Mouse (Mus musculus) lung, postnatal 0 days (tissue): Measurements from ENCODE around the gene Zbtb38. TPM values are rescaled to one million over a fixed set of nuclear protein-coding genes. Genes with fewer than 3 reads are reported as not detected.

ENCODE experiments used
- ATAC-seq: fragments of 200-750 bp; cut with Nextera tagmentation; 2 replicates; pipeline ENCODE4 v1.8.0; 2017; ENCODE audit warnings: moderate library complexity
- DNase-seq: peaks from one replicate; pipeline ENCODE4 v3.0.0-alpha.2; 2016; ENCODE audit warnings: low spot score
- H3K27ac ChIP-seq: fragments of 300-500 bp; sonication (generic); 2 replicates; pipeline ENCODE4 v1.5.1; 2014; ENCODE audit warnings: antibody characterized with exemption, mild to moderate bottlenecking, low read length, mixed read lengths
- H3K27me3 ChIP-seq: fragments of 300-500 bp; sonication (generic); replicated peaks from 2 replicates; pipeline ENCODE4 v1.6.1; 2014; ENCODE audit warnings: low read length, mixed read lengths; ENCODE audit not compliant: insufficient read depth
- H3K36me3 ChIP-seq: fragments of 300-500 bp; sonication (generic); 2 replicates; pipeline ENCODE4 v1.6.1; 2014; ENCODE audit warnings: low read length, mixed read lengths; ENCODE audit not compliant: insufficient read depth
- H3K4me1 ChIP-seq: fragments of 300-500 bp; sonication (generic); 2 replicates; pipeline ENCODE4 v1.6.1; 2014; ENCODE audit warnings: antibody characterized with exemption, low read depth, low read length, mixed read lengths; ENCODE audit not compliant: insufficient read depth
- H3K4me2 ChIP-seq: fragments of 300-500 bp; sonication (generic); replicated peaks from 2 replicates; pipeline ENCODE4 v1.6.1; 2014; ENCODE audit warnings: low read depth, mild to moderate bottlenecking, low read length, moderate library complexity, mixed read lengths
- H3K4me3 ChIP-seq: fragments of 300-500 bp; sonication (generic); 2 replicates; pipeline ENCODE4 v1.5.1; 2014; ENCODE audit warnings: low read depth, low read length
- H3K9ac ChIP-seq: fragments of 300-500 bp; sonication (generic); replicated peaks from 2 replicates; pipeline ENCODE4 v1.6.1; 2014; ENCODE audit warnings: low read depth, mild to moderate bottlenecking
- H3K9me3 ChIP-seq: fragments of 300-500 bp; sonication (generic); 2 replicates; pipeline ENCODE4 v1.6.1; 2016; ENCODE audit warnings: low read length, mixed read lengths
- CTCF ChIP-seq: IDR thresholded peaks from 2 replicates; pipeline ENCODE4 v1.5.1; 2016; ENCODE audit warnings: antibody characterized with exemption, mild to moderate bottlenecking
- EP300 ChIP-seq: IDR thresholded peaks from 2 replicates; pipeline ENCODE4 v1.6.1; 2016; ENCODE audit warnings: antibody characterized with exemption, mild to moderate bottlenecking, control low read depth
- WGBS: fragments of 180-500 bp; shearing (Covaris S2); extraction: QIAGEN DNeasy Blood & Tissue Kit; methylation state at CpG from one replicate; pipeline ENCODE4 v1.1.7; 2014; 5-methylcytosine and 5-hydroxymethylcytosine counted together
- polyA plus RNA-seq: library from polyadenylated mRNA; unstranded; fragments of >200 nt; fragmentation: Nextera tagmentation; extraction: Ambion mirVana; gene quantifications from 2 replicates; pipeline ENCODE4 v1.2.1, GENCODE M21; 2015

The Zbtb38 gene
- polyA plus RNA-seq, 1 experiment from 2014 or later = 31.8 TPM

DNA sequence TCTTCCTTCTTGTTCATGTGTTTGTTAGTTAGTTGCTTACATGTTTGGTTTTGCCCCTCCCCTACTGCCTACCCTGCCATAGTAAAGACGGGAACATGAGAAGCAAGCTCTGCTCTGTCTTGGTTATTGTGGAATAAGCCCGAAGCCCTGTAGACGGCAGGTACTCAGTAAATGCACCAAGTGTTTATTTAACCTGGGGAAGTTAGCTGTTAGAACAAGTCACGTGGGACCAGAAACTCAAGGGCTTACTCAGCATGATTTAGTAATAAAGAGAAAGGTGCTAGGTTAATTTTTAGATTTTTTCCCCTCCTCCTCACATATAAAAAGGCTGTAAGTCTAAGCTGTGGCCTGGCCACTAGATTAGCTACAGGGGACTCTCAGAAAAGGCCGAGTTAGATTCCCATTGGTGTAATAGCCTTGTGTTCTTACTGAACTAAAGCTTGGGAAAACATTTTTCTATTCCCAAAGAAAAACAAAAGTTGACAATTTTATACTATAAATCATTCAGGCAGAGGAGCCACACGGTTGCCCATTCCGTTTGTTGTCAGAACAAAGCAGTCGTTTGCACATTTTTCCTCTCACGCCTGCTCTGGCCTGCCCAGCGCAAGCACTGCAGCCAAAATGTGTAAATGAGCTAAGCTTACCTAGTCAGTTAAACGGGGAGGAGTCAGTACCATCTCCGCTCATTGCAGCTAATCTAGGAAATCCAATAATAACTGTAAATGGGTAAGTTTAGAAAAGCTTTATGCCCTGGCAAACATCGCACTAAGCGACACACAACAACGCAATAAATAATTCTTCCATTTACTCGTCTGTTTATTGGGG is 24.1 kb downstream of the Zbtb38 start:
- Histone ChIP-seq H3K9ac (no peak overlapping the region), H3K4me2 (peak overlapping the region; percentile 5; the same call in 1 of the 2 replicates), H3K27me3 (no peaks in the 10 kb centered on the region), H3K36me3 (no peaks in the 10 kb centered on the region), H3K9me3 (no peaks in the 10 kb centered on the region), H3K27ac (peak overlapping the region; percentile 92), H3K4me3 (no peak overlapping the region), H3K4me1 (peaks cover 23% of the 10 kb centered on the region)
- DNase-seq = peak; percentile 90
- WGBS = 50% methylated on average over 16 of the region's 16 CpGs
- ATAC-seq = peak; percentile 83
- TF ChIP-seq EP300 (peak; percentile 66), CTCF (no peak)

DNA sequence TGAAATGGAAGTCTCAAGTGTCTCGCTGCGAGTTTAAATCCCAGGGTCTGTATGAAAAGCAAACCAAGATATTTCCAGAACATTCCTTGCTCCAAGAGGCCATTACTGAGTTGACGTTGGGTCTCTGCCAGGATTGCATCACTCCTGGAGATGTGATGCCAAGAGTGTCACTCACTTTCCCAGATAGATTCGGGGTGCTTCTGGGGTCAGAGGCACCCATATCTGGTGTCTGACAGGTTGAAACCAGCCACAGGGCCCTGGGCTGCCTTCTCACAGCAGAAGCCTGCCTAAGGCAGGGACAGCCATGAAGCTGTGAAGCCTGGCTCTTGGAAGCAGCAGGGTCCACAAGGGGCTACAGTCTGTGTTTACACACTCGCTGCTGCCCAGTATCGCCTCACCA is 24.9 kb downstream of the Zbtb38 start:
- H3K9ac ChIP-seq = no peak overlapping the region
- peak; percentile 85 for DNase-seq
- no peaks in the 10 kb centered on the region for H3K36me3 ChIP-seq
- no peak for TF ChIP-seq CTCF
- TF ChIP-seq EP300 = peak; percentile 64
- H3K4me1 ChIP-seq = peaks cover 23% of the 10 kb centered on the region
- peak overlapping the region; percentile 92 for H3K27ac ChIP-seq
- H3K27me3 ChIP-seq = no peaks in the 10 kb centered on the region
- WGBS = 26% methylated on average over 6 of the region's 6 CpGs
- H3K4me3 ChIP-seq = no peak overlapping the region
- H3K9me3 ChIP-seq = no peaks in the 10 kb centered on the region
- H3K4me2 ChIP-seq = 0 out of 2 replicates have a peak overlapping the region, but pooled peaks have one; percentile 5
- peak; percentile 75 for ATAC-seq

DNA sequence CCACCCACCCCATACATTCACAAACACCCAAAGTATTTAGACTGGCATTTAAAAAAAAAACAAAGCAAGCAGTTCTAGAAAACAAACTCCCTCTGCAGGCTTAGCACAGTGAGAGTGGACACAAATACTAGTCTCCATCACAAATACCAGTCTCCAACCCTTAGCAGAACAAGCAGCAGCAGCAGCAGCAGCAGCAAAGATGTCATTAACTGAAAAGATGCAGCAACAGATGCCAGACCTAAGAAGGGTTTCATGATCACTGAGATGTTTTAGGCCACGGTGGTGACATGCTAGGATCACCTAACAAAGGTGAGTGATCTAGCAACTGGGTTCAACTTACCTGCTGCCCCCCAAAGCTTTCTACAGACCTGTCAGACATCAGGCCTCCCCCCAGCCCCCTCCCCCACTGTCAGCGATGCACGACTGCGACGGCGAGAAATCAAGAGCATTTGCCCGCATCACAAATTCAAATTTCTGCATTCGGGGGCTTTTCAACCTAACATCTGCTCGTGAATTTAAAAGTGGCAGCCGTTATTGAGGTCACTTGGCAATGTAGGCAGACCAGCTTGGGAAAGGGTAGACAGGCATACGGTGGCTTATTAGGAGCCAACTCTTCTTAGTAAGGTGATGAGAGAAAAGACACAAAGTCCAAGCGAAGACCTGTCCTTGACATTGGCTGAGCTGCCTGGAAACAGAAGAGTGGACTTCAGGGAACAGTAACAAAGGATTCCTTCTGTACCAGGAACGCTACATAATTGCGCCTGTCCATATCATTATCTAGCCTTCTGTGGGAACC is 26.1 kb downstream of the Zbtb38 start:
- H3K27ac ChIP-seq = peak overlapping the region; percentile 92
- peaks cover 19% of the 10 kb centered on the region for H3K4me1 ChIP-seq
- no peaks in the 10 kb centered on the region for H3K9me3 ChIP-seq
- no peak overlapping the region for H3K4me2 ChIP-seq
- H3K9ac ChIP-seq = no peak overlapping the region
- DNase-seq (no peak), ATAC-seq (no peak)
- WGBS = 72% methylated on average over 14 of the region's 14 CpGs
- TF ChIP-seq EP300 = no peak
- TF ChIP-seq CTCF = no peak
- H3K4me3 ChIP-seq = no peak overlapping the region
- H3K27me3 ChIP-seq = no peaks in the 10 kb centered on the region
- no peaks in the 10 kb centered on the region for H3K36me3 ChIP-seq

DNA sequence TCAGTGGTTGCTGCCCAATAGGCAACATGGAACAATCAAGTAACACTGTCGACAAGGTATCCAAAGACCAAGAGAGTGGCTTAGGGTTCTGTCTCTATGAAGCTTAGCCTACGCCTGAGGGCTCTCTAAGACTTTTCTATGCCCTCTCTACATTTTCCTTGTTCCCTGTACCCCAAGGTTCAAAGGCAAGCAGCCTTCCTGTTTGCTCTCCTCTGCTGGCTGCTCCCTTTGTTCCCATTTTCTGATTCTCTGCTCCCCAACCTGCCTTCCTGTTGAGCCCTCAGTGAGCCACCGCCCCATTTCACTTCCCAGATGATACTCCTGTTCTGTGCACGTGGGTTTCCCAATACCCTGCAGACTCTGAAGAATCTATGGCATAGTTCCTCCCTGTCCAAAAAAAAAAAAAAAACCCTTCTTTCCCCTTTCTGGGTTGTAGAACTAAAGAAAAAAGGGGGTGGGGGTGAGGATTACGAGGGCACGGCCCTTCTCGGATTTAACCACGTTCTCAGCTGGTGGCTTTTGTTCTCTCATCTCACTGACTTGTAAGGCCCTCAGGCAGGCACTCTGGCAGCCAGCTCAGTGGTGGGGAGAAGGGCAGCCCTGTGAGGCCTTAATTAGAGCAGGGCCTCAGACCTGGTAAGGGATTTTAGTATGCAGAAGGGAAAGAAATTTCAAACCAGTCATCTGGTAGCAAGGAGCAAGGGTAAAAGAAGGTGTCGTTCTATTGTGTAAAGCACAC is 26.9 kb downstream of the Zbtb38 start:
- H3K4me2 ChIP-seq = no peak overlapping the region
- DNase-seq (no peak), ATAC-seq (no peak)
- no peaks in the 10 kb centered on the region for H3K36me3 ChIP-seq
- TF ChIP-seq CTCF = no peak
- TF ChIP-seq EP300 = no peak
- no peak overlapping the region for H3K27ac ChIP-seq
- WGBS = 45% methylated on average over 9 of the region's 9 CpGs
- H3K4me1 ChIP-seq = peaks cover 21% of the 10 kb centered on the region
- H3K4me3 ChIP-seq = no peak overlapping the region
- no peaks in the 10 kb centered on the region for H3K27me3 ChIP-seq
- H3K9ac ChIP-seq = no peak overlapping the region
- H3K9me3 ChIP-seq = no peaks in the 10 kb centered on the region

DNA sequence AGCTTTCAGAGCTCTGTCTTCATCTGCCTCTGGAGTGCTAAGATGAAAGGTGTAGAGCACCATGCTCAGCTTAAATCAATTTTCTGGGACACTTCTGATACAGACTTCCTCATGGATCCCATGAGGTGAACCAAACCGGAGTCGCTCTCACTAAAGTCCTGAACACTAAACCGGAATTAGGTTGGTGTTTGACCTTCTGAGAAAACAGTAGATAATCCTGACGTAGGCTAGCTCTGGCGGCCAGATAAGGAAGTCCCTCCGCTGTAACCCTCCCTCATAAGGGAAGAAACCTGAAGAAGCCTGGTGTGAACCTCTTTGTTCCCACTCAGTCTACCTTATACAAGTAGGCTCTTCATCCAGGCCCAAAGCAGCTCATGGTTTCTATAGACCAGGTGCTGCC is 29.0 kb downstream of the Zbtb38 start:
- WGBS = 84% methylated on average over 6 of the region's 6 CpGs
- Histone ChIP-seq H3K27ac (no peak overlapping the region), H3K36me3 (no peaks in the 10 kb centered on the region), H3K27me3 (no peaks in the 10 kb centered on the region), H3K4me3 (no peak overlapping the region), H3K9ac (no peak overlapping the region), H3K4me2 (no peak overlapping the region), H3K9me3 (no peaks in the 10 kb centered on the region), H3K4me1 (peaks cover 21% of the 10 kb centered on the region)
- ATAC-seq (no peak), DNase-seq (no peak)
- TF ChIP-seq CTCF (no peak), EP300 (no peak)
